Mouse (Mus musculus): Measurements from ENCODE around the gene Eci2. TPM values are rescaled to one million over a fixed set of nuclear protein-coding genes. Genes with fewer than 3 reads are reported as not detected.
"Not testable (repeated sequence)": the region's sequence is repeated elsewhere in the genome, so short reads cannot be mapped to it uniquely, and the experiment has no call there.

Gene Eci2
- polyA plus RNA-seq, 2 experiments, result 112 to 152 TPM

GRCm38 (mm10) chr13:34993085-34993484 lies 33.8 kb downstream of the Eci2 start:
- WGBS, result 72% methylated on average over 4 of the region's 4 CpGs
- peaks cover 23% of the 10 kb centered on the region for H3K36me3 ChIP-seq (ENCODE audit: control insufficient read depth, insufficient read depth, low read length)
- ATAC-seq (ENCODE audit: low FRiP score, low read depth) (no peak), DNase-seq (ENCODE audit: low spot score) (no peak)
- H3K4me1 ChIP-seq (ENCODE audit: control insufficient read depth, insufficient read depth, low read length), result peaks cover 14% of the 10 kb centered on the region
- H3K4me2 ChIP-seq (replicated peaks; ENCODE audit: low read depth, low read length, severe bottlenecking), result peak overlapping the region; percentile 68
- no peaks in the 10 kb centered on the region for H3K9me3 ChIP-seq (ENCODE audit: control insufficient read depth, low read length)
- peak overlapping the region; percentile 67 for H3K4me3 ChIP-seq (replicated peaks; ENCODE audit: low read length)
- TF ChIP-seq POLR2A (IDR thresholded peaks at IDR 0.05; ENCODE audit: borderline replicate concordance, extremely low read depth, insufficient read depth, insufficient read length), result no peak
- H3K9ac ChIP-seq (ENCODE audit: low read depth, low read length, severe bottlenecking), result peak overlapping the region; percentile 89
- no peaks in the 10 kb centered on the region for H3K27me3 ChIP-seq (ENCODE audit: control insufficient read depth, insufficient read depth, low read length)
- H3K27ac ChIP-seq (replicated peaks; ENCODE audit: low read depth, low read length), result peak overlapping the region; percentile 87; the same call in 1 of the 2 replicates

- 68% methylated on average over 4 of the region's 4 CpGs for WGBS
- no peak overlapping the region for H3K27ac ChIP-seq (replicated peaks; ENCODE audit: low read depth, low read length)
- no peak overlapping the region for H3K4me2 ChIP-seq (replicated peaks; ENCODE audit: low read depth, low read length, severe bottlenecking)
- peaks cover 14% of the 10 kb centered on the region for H3K4me1 ChIP-seq (ENCODE audit: control insufficient read depth, insufficient read depth, low read length)
- no peaks in the 10 kb centered on the region for H3K9me3 ChIP-seq (ENCODE audit: control insufficient read depth, low read length)
- H3K36me3 ChIP-seq (ENCODE audit: control insufficient read depth, insufficient read depth, low read length), result peaks cover 37% of the 10 kb centered on the region
- ATAC-seq (ENCODE audit: low FRiP score, low read depth) (no peak), DNase-seq (ENCODE audit: low spot score) (no peak)
- no peak for TF ChIP-seq POLR2A (IDR thresholded peaks at IDR 0.05; ENCODE audit: borderline replicate concordance, extremely low read depth, insufficient read depth, insufficient read length)
- H3K4me3 ChIP-seq (replicated peaks; ENCODE audit: low read length), result no peak overlapping the region
- H3K9ac ChIP-seq (ENCODE audit: low read depth, low read length, severe bottlenecking), result no peak overlapping the region
- H3K27me3 ChIP-seq (ENCODE audit: control insufficient read depth, insufficient read depth, low read length), result no peaks in the 10 kb centered on the region
Measured at GRCm38 (mm10) chr13:34991581-34992273, 35.2 kb downstream of the Eci2 start.

DNA sequence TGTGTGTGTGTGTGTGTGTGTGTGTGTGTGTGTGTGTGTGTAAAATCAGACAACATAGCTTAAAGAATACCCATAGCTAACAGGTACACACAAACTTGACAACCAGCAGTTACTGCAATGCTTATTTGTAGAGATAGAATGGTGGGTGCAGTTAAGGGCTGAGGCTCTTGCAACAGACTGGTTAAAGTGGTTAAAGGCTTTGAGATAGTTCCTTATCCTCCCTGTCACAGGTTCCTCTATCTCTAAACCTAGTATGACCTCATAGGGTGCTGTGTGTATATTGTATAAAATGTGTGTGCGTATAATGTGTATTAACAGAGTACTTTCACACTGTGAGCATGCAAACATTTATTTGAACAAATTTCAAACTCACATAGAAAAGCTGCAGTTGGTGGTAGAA lies 43.4 kb downstream of the Eci2 start:
- H3K27me3 ChIP-seq (ENCODE audit: control insufficient read depth, insufficient read depth, low read length); H3K4me3 ChIP-seq (replicated peaks; ENCODE audit: low read length); H3K4me2 ChIP-seq (replicated peaks; ENCODE audit: low read depth, low read length, severe bottlenecking); H3K9ac ChIP-seq (ENCODE audit: low read depth, low read length, severe bottlenecking); H3K27ac ChIP-seq (replicated peaks; ENCODE audit: low read depth, low read length); ATAC-seq (ENCODE audit: low FRiP score, low read depth); DNase-seq (ENCODE audit: low spot score); H3K9me3 ChIP-seq (ENCODE audit: control insufficient read depth, low read length); H3K4me1 ChIP-seq (ENCODE audit: control insufficient read depth, insufficient read depth, low read length): not testable (repeated sequence)
- 100% methylated on average over 1 of the region's 1 CpGs for WGBS
- H3K36me3 ChIP-seq (ENCODE audit: control insufficient read depth, insufficient read depth, low read length), result peaks cover 87% of the 10 kb centered on the region

DNA sequence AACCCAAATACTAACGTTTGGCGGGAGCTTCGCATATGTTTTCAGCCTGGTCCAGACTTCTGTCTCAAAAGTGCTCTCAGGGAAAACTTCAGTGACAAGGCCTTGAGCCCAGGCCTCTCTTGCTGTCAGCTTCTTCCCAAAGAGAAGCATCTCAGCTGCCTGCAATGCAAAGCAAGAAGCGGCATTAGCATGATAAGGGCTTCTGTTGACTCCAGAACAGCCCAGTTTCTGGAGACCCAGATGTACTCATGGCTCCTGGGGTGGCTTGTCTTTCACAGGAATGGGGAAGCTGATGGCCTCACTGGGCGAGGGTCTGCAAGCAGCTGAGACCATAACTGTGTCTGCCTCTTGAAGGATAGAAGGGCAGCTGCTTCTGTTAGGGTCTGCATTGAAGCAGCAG lies 48.3 kb downstream of the Eci2 start:
- DNase-seq (ENCODE audit: low spot score), result not testable (repeated sequence)
- 81% methylated on average over 5 of the region's 5 CpGs for WGBS
- peaks cover 62% of the 10 kb centered on the region for H3K36me3 ChIP-seq (ENCODE audit: control insufficient read depth, insufficient read depth, low read length)

DNA sequence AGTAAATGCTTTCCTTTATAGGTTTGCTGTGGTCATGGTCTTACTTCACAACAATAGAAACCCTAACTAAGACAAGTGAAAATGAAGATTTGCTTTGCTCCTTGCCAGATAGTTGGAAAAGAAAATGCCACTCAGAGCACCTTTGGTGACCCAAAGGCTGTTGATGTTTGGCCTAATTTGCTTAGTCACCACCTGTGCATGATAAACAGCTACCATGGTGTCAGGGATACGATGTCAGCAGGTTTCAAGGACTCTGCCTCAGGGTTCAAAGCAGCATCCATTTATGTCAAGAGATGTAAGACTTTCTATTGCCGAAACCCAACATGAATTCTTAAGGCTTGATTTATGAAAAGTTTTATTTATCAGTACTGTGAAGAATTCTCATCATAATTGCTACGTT lies 49.5 kb downstream of the Eci2 start:
- peaks cover 58% of the 10 kb centered on the region for H3K36me3 ChIP-seq (ENCODE audit: control insufficient read depth, insufficient read depth, low read length)
- DNase-seq (ENCODE audit: low spot score), result no peak
- H3K9me3 ChIP-seq (ENCODE audit: control insufficient read depth, low read length), result no peaks in the 10 kb centered on the region
- H3K4me2 ChIP-seq (replicated peaks; ENCODE audit: low read depth, low read length, severe bottlenecking), result no peak overlapping the region
- WGBS, result 88% methylated on average over 3 of the region's 3 CpGs
- no peak overlapping the region for H3K27ac ChIP-seq (replicated peaks; ENCODE audit: low read depth, low read length)
- no peak for TF ChIP-seq POLR2A (IDR thresholded peaks at IDR 0.05; ENCODE audit: borderline replicate concordance, extremely low read depth, insufficient read depth, insufficient read length)
- H3K27me3 ChIP-seq (ENCODE audit: control insufficient read depth, insufficient read depth, low read length), result no peaks in the 10 kb centered on the region
- no peak overlapping the region for H3K9ac ChIP-seq (ENCODE audit: low read depth, low read length, severe bottlenecking)
- no peak for ATAC-seq (ENCODE audit: low FRiP score, low read depth)
- no peaks in the 10 kb centered on the region for H3K4me1 ChIP-seq (ENCODE audit: control insufficient read depth, insufficient read depth, low read length)
- H3K4me3 ChIP-seq (replicated peaks; ENCODE audit: low read length), result no peak overlapping the region

More for the DNA sequence above, 48.3 kb downstream of the Eci2 start:
- not testable (repeated sequence) for H3K9ac ChIP-seq (ENCODE audit: low read depth, low read length, severe bottlenecking); ATAC-seq (ENCODE audit: low FRiP score, low read depth); H3K9me3 ChIP-seq (ENCODE audit: control insufficient read depth, low read length); H3K27me3 ChIP-seq (ENCODE audit: control insufficient read depth, insufficient read depth, low read length); H3K4me1 ChIP-seq (ENCODE audit: control insufficient read depth, insufficient read depth, low read length); H3K27ac ChIP-seq (replicated peaks; ENCODE audit: low read depth, low read length); H3K4me2 ChIP-seq (replicated peaks; ENCODE audit: low read depth, low read length, severe bottlenecking); H3K4me3 ChIP-seq (replicated peaks; ENCODE audit: low read length)

GRCm38 (mm10) chr13:34976116-34976515 lies 50.8 kb downstream of the Eci2 start:
- Histone ChIP-seq H3K4me2 (replicated peaks; ENCODE audit: low read depth, low read length, severe bottlenecking) (no peak overlapping the region), H3K4me3 (replicated peaks; ENCODE audit: low read length) (no peak overlapping the region), H3K9me3 (ENCODE audit: control insufficient read depth, low read length) (no peaks in the 10 kb centered on the region), H3K27me3 (ENCODE audit: control insufficient read depth, insufficient read depth, low read length) (no peaks in the 10 kb centered on the region), H3K27ac (replicated peaks; ENCODE audit: low read depth, low read length) (no peak overlapping the region), H3K36me3 (ENCODE audit: control insufficient read depth, insufficient read depth, low read length) (peaks cover 46% of the 10 kb centered on the region), H3K9ac (ENCODE audit: low read depth, low read length, severe bottlenecking) (no peak overlapping the region), H3K4me1 (ENCODE audit: control insufficient read depth, insufficient read depth, low read length) (no peaks in the 10 kb centered on the region)
- DNase-seq (ENCODE audit: low spot score) (no peak), ATAC-seq (ENCODE audit: low FRiP score, low read depth) (no peak)
- 92% methylated on average over 4 of the region's 4 CpGs for WGBS
- no peak for TF ChIP-seq POLR2A (IDR thresholded peaks at IDR 0.05; ENCODE audit: borderline replicate concordance, extremely low read depth, insufficient read depth, insufficient read length)
